Mouse (Mus musculus) stomach, postnatal 0 days (tissue): ENCODE data around the gene Bicc1. TPM values are rescaled to one million over a fixed set of nuclear protein-coding genes. Genes with fewer than 3 reads are reported as not detected.

Experiments
- ATAC-seq: fragments of 200-750 bp; cut with Nextera tagmentation; 2 replicates; pipeline ENCODE4 v1.8.0; 2017; ENCODE audit not compliant: low FRiP score, low TSS enrichment
- DNase-seq: peaks from one replicate; pipeline ENCODE4 v3.0.0-alpha.2; 2016; ENCODE audit warnings: low spot score
- H3K27ac ChIP-seq: fragments of 300-500 bp; sonication (generic); replicated peaks from 2 replicates; pipeline ENCODE4 v1.5.1; 2014; ENCODE audit warnings: mild to moderate bottlenecking, control low read depth
- H3K27me3 ChIP-seq: fragments of 300-500 bp; sonication (generic); 2 replicates; pipeline ENCODE4 v1.6.1; 2014; ENCODE audit warnings: low read length; ENCODE audit not compliant: control insufficient read depth, insufficient read depth
- H3K36me3 ChIP-seq: fragments of 300-500 bp; sonication (generic); 2 replicates; pipeline ENCODE4 v1.6.1; 2014; ENCODE audit warnings: low read length, mixed read lengths; ENCODE audit not compliant: control insufficient read depth, insufficient read depth
- H3K4me1 ChIP-seq: fragments of 300-500 bp; sonication (generic); replicated peaks from 2 replicates; pipeline ENCODE4 v1.6.1; 2014; ENCODE audit warnings: antibody characterized with exemption; ENCODE audit not compliant: control insufficient read depth, insufficient read depth
- H3K4me2 ChIP-seq: fragments of 300-500 bp; sonication (generic); replicated peaks from 2 replicates; pipeline ENCODE4 v1.6.1; 2014; ENCODE audit warnings: low read depth, mild to moderate bottlenecking, control low read depth, moderate library complexity
- H3K4me3 ChIP-seq: fragments of 300-500 bp; sonication (generic); 2 replicates; pipeline ENCODE4 v1.5.1; 2014; ENCODE audit warnings: low read depth, low read length, control low read depth
- H3K9ac ChIP-seq: fragments of 300-500 bp; sonication (generic); 2 replicates; pipeline ENCODE4 v1.6.1; 2014; ENCODE audit warnings: mild to moderate bottlenecking, low read length, control low read depth, mixed read lengths
- H3K9me3 ChIP-seq: fragments of 300-500 bp; sonication (generic); 2 replicates; pipeline ENCODE4 v1.6.1; 2016; ENCODE audit warnings: low read length; ENCODE audit not compliant: control insufficient read depth
- CTCF ChIP-seq: IDR thresholded peaks from 2 replicates; pipeline ENCODE4 v1.5.1; 2016; ENCODE audit warnings: antibody characterized with exemption, low read depth, mild to moderate bottlenecking, moderate library complexity
- EP300 ChIP-seq: optimal IDR thresholded peaks from 2 replicates; pipeline ENCODE3; 2016; ENCODE audit warnings: antibody characterized with exemption
- WGBS: fragments of 180-500 bp; shearing (Covaris S2); extraction: QIAGEN DNeasy Blood & Tissue Kit; methylation state at CpG from one replicate; pipeline ENCODE4 v1.1.7; 2014; 5-methylcytosine and 5-hydroxymethylcytosine counted together
- polyA plus RNA-seq: library from polyadenylated mRNA; unstranded; fragments of >200 nt; fragmentation: Nextera tagmentation; extraction: Ambion mirVana; gene quantifications from 2 replicates; pipeline ENCODE4 v1.2.1, GENCODE M21; 2015

Bicc1 gene
- polyA plus RNA-seq, 1 experiment from 2014 or later = 9.8 TPM

DNA sequence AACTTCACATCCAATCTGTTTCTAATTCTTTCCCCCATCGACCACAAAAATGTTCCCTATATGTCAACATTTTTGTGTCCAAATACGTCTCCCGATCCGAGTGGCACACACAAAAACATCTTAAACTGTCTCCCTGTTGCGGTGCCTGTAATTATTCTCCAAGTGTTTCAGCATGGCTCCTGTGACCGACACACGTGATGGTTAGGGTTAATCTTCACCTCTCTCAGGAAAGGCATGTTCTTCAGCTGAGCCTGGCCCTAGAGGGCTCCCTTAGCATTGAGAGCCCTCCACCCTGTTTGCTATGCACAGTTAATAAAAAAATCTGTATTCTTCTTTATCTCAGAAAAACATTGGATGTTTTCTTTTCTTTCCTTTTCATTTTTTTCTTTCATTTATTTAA, 41.7 kb downstream of the Bicc1 start:
- 90% methylated on average over 7 of the region's 7 CpGs for WGBS
- Histone ChIP-seq H3K9ac (no peak overlapping the region), H3K4me3 (no peak overlapping the region), H3K4me1 (peaks cover 5% of the 10 kb centered on the region), H3K36me3 (no peaks in the 10 kb centered on the region), H3K27ac (no peak overlapping the region), H3K27me3 (no peaks in the 10 kb centered on the region), H3K9me3 (no peaks in the 10 kb centered on the region), H3K4me2 (no peak overlapping the region)
- ATAC-seq = no peak
- no peak for TF ChIP-seq EP300
- no peak for TF ChIP-seq CTCF
- no peak for DNase-seq

DNA sequence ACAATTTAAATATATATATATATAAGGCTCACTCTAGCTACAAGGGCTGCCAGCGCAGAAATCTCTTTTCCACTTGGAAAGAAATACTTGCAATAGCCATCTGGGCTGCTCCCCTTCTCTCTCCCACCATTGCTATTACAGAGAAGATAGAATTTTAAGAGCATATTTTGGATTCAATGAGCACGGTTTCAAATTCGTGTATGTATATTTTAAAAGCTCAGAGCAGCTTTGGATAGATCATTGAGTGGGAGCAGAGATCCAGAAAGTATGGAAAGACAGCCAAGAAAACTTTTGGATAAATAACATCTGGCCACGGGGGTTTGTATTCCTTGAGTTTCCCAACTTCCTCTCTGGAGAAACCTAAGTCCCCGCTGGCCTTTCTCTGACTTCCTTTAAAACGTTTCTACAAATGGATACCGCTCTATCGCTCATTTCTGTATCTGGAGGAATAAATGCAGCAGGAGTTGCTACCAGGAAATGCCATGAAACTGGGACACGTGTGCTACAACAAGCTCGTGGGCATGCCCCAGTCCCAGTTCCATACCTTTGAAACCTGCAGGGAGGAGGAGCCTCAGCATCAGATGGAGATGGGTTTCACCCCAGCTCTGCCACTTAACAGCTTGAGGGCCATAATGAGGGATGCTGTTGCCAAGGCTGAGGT, 45.1 kb downstream of the Bicc1 start:
- 0 out of 2 replicates have a peak overlapping the region, but pooled peaks have one; percentile 20 for H3K4me2 ChIP-seq
- no peak overlapping the region for H3K4me3 ChIP-seq
- TF ChIP-seq EP300 (no peak), CTCF (no peak)
- no peaks in the 10 kb centered on the region for H3K4me1 ChIP-seq
- ATAC-seq (no peak), DNase-seq (peak; percentile 9)
- no peaks in the 10 kb centered on the region for H3K27me3 ChIP-seq
- H3K9ac ChIP-seq = no peak overlapping the region
- H3K36me3 ChIP-seq = no peaks in the 10 kb centered on the region
- 54% methylated on average over 10 of the region's 10 CpGs for WGBS
- no peaks in the 10 kb centered on the region for H3K9me3 ChIP-seq
- H3K27ac ChIP-seq = peak overlapping the region; percentile 40

GRCm38 (mm10) chr10:71106491-71107205, 52.9 kb downstream of the Bicc1 start:
- 97% methylated on average over 9 of the region's 9 CpGs for WGBS
- H3K4me3 ChIP-seq = no peak overlapping the region
- DNase-seq (no peak), ATAC-seq (no peak)
- no peak overlapping the region for H3K27ac ChIP-seq
- H3K36me3 ChIP-seq = no peaks in the 10 kb centered on the region
- H3K27me3 ChIP-seq = no peaks in the 10 kb centered on the region
- no peaks in the 10 kb centered on the region for H3K9me3 ChIP-seq
- H3K9ac ChIP-seq = no peak overlapping the region
- H3K4me2 ChIP-seq = no peak overlapping the region
- H3K4me1 ChIP-seq = no peaks in the 10 kb centered on the region
- TF ChIP-seq EP300 = no peak
- TF ChIP-seq CTCF = no peak

GRCm38 (mm10) chr10:71104791-71105190, 54.7 kb downstream of the Bicc1 start:
- Histone ChIP-seq H3K4me3 (no peak overlapping the region), H3K27ac (no peak overlapping the region), H3K9ac (no peak overlapping the region), H3K4me1 (no peaks in the 10 kb centered on the region), H3K4me2 (no peak overlapping the region), H3K27me3 (no peaks in the 10 kb centered on the region), H3K9me3 (no peaks in the 10 kb centered on the region), H3K36me3 (no peaks in the 10 kb centered on the region)
- ATAC-seq (no peak), DNase-seq (peak; percentile 23)
- TF ChIP-seq EP300 (no peak), CTCF (no peak)
- WGBS = 66% methylated on average over 6 of the region's 6 CpGs

DNA sequence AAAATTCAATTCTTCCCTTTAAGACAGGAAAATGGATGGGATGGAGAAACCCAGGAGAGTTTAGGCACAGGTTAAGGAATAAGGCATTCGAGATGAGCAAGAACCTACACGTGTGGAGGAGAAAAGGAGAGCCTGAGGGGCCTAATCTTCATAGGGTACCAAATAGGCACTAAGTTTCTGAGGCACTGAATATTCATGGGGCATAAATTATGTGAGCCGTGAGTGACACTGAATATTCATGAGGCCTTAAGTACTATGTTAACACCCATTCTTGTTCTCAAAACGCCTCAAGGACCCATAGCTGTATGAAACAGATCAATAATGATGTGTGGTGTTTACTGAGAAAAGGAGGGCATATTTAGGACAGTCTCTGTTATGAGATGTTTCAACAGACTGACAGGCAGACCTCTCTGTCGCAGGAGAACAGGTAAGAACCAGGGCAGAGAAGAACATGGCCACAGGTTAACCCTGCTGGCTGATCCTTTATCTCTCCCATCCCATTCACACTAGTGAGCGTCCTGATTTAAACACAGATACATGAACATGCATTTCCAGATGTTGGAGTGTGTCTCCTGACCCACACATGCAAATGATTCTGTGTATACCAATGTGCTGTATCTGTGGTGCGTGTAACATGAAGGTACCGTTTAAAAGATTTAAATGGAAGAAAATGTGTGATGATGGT, 58.5 kb downstream of the Bicc1 start:
- Histone ChIP-seq H3K9ac (no peak overlapping the region), H3K4me1 (no peaks in the 10 kb centered on the region), H3K4me2 (no peak overlapping the region), H3K27me3 (no peaks in the 10 kb centered on the region), H3K9me3 (no peaks in the 10 kb centered on the region), H3K27ac (no peak overlapping the region), H3K4me3 (no peak overlapping the region), H3K36me3 (no peaks in the 10 kb centered on the region)
- DNase-seq = no peak
- no peak for TF ChIP-seq EP300
- no peak for TF ChIP-seq CTCF
- ATAC-seq = no peak
- WGBS = 85% methylated on average over 8 of the region's 8 CpGs

DNA sequence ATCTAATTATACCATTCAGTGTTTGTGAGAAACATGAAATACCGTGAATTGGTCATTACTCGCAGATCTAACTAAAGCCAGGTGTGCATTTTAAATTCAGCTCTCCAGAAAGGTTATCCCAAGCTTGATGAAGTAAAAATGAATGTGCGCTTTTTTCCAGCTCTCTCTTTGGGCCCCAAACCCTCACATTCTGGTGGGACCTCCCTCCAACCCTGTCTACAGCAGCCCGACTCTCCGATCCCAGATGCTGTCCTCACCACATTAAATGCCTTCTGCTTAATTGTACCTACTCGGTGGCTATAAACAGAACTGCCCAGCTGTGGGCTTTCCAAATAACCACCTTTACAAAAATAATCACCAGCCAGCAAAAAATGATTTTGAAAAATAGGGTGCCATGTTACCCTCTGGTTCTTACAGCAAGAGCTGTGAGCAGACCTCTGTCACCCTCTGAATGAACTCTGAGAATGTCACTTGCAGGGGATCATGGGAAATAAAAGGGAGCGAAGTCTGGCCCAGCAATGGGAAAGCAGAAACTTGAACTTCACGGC, 64.7 kb downstream of the Bicc1 start:
- DNase-seq (no peak), ATAC-seq (no peak)
- TF ChIP-seq EP300 (no peak), CTCF (no peak)
- H3K4me1 ChIP-seq = no peaks in the 10 kb centered on the region
- no peak overlapping the region for H3K9ac ChIP-seq
- H3K27me3 ChIP-seq = no peaks in the 10 kb centered on the region
- no peaks in the 10 kb centered on the region for H3K9me3 ChIP-seq
- H3K36me3 ChIP-seq = no peaks in the 10 kb centered on the region
- no peak overlapping the region for H3K4me2 ChIP-seq
- no peak overlapping the region for H3K27ac ChIP-seq
- H3K4me3 ChIP-seq = no peak overlapping the region
- WGBS = 87% methylated on average over 8 of the region's 8 CpGs
